Mouse (Mus musculus) lung, postnatal 0 days (tissue): ENCODE results near the gene Srpk2.

ENCODE experiments used
- CTCF ChIP-seq: IDR thresholded peaks from 2 replicates; pipeline ENCODE4 v1.5.1; 2016; ENCODE audit warnings: antibody characterized with exemption, mild to moderate bottlenecking
- EP300 ChIP-seq: IDR thresholded peaks from 2 replicates; pipeline ENCODE4 v1.6.1; 2016; ENCODE audit warnings: antibody characterized with exemption, mild to moderate bottlenecking, control low read depth

DNA sequence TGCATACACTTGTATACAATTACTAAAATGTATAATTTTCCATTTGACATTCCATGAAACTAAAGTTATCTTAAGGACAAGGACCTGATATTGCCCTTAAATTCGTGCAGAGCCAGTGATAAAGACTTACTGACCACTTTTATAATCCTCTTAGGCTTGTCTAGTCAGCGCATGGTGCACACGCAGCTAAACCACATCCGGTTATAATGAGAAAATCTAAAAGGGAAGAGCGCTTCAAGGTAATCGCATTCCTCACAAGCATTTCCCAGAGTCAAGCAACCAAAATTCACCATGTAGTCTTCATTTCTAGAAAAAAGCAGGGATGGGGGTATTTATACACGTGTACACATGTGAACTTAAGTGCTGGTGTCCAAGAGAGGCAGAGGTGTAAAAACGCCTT is 63.8 kb downstream of the Srpk2 start:
- TF ChIP-seq CTCF (no peak), EP300 (no peak)
